Mouse (Mus musculus) ES-E14 (cell line): Measurements from ENCODE around the gene Alkbh2. TPM values are rescaled to one million over a fixed set of nuclear protein-coding genes. Genes with fewer than 3 reads are reported as not detected.
A peak's percentile ranks its signal among the peaks of the same experiment; 100 is the strongest.

Experiments
- DNase-seq: peaks from one replicate; pipeline ENCODE4 v3.0.0-alpha.2; 2013; ENCODE audit warnings: low read depth, low spot score
- H3K27ac ChIP-seq: 2 replicates; pipeline ENCODE4 v1.5.1; 2012; ENCODE audit warnings: low read depth, mild to moderate bottlenecking, low read length, moderate library complexity, mixed read lengths; ENCODE audit not compliant: poor library complexity, insufficient read depth, severe bottlenecking
- H3K36me3 ChIP-seq: 2 replicates; pipeline ENCODE4 v1.6.1; 2012; ENCODE audit warnings: mild to moderate bottlenecking, low read length, moderate library complexity, mixed read lengths; ENCODE audit not compliant: control insufficient read depth, poor library complexity, insufficient read depth, severe bottlenecking
- H3K4me1 ChIP-seq, 2 experiments: fragments of 150-350 bp in 1 of 2; sonication (generic) in 1 of 2; 2 replicates each; pipeline ENCODE4 v1.6.1; 2012; ENCODE audit warnings: low read length in 2 of 2, mild to moderate bottlenecking in 1 of 2, mixed read lengths in 1 of 2; ENCODE audit not compliant: control insufficient read depth in 2 of 2, insufficient read depth in 2 of 2, poor library complexity in 1 of 2
- H3K4me3 ChIP-seq, 2 experiments: fragments of 150-350 bp in 1 of 2; sonication (generic) in 1 of 2; 2 replicates each; pipeline ENCODE4 v1.5.1; 2012; ENCODE audit warnings: low read length in 2 of 2, low read depth in 1 of 2, mild to moderate bottlenecking in 1 of 2, mixed read lengths in 1 of 2; ENCODE audit not compliant: insufficient read depth in 1 of 2, poor library complexity in 1 of 2, severe bottlenecking in 1 of 2
- H3K9ac ChIP-seq: 2 replicates; pipeline ENCODE4 v1.6.1; 2012; ENCODE audit warnings: low read depth, mild to moderate bottlenecking, low read length, mixed read lengths; ENCODE audit not compliant: poor library complexity, insufficient read depth, severe bottlenecking
- H3K9me3 ChIP-seq: fragments of 150-350 bp; sonication (generic); 2 replicates; pipeline ENCODE4 v1.6.1; 2012; ENCODE audit warnings: low read depth, mild to moderate bottlenecking, low read length; ENCODE audit not compliant: control insufficient read depth, insufficient read depth
- CHD2 ChIP-seq: IDR thresholded peaks from 2 replicates; pipeline ENCODE4 v1.6.1; 2014; ENCODE audit warnings: mild to moderate bottlenecking, low read depth, low read length, inconsistent platforms
- HCFC1 ChIP-seq: IDR thresholded peaks from 2 replicates; pipeline ENCODE4 v1.6.1; 2012; ENCODE audit warnings: low read length, inconsistent platforms, borderline replicate concordance; ENCODE audit not compliant: insufficient read depth
- MAFK ChIP-seq: IDR thresholded peaks from 2 replicates; pipeline ENCODE4 v1.6.1; 2014; ENCODE audit warnings: mild to moderate bottlenecking, low read depth, low read length, inconsistent platforms; ENCODE audit not compliant: insufficient read depth
- ZC3H11A ChIP-seq: IDR thresholded peaks from 2 replicates; pipeline ENCODE4 v1.6.1; 2012; ENCODE audit warnings: low read depth, mild to moderate bottlenecking, inconsistent platforms, low read length, borderline replicate concordance
- ZNF384 ChIP-seq: IDR thresholded peaks from 2 replicates; pipeline ENCODE4 v1.6.1; 2012; ENCODE audit warnings: low read depth, low read length, inconsistent platforms
- in situ Hi-C, 2 experiments: fragments of 600-800 bp; cut with MboI; formaldehyde crosslinking; loops; one replicate each; pipeline ENCODE4 v1.15.1; 2025; ENCODE audit warnings: low sequenced_read_pairs in 2 of 2, inconsistent platforms in 1 of 2; ENCODE audit not compliant: unreplicated experiment in 2 of 2
- total RNA-seq: library from RNA; depleted of rRNA; stranded (reverse); fragments of 300-350 nt; gene quantifications from 2 replicates; pipeline ENCODE4 v1.2.3, GENCODE M21; 2012

Gene Alkbh2
- total RNA-seq, 1 experiment = 26.7 TPM

GRCm38 (mm10) chr5:114129550-114130210, 1.7 kb upstream of the Alkbh2 start:
- in situ Hi-C loops = no loop called here
- peak overlapping the region; percentile 73; the same call in 1 of the 2 replicates for H3K9ac ChIP-seq

GRCm38 (mm10) chr5:114126499-114127244, 1.3 kb downstream of the Alkbh2 start:
- peak overlapping the region; percentile 92 for H3K27ac ChIP-seq
- peaks cover 35% of the 10 kb centered on the region for H3K36me3 ChIP-seq
- TF ChIP-seq CHD2 (no peak), MAFK (peak; percentile 62)
- H3K9ac ChIP-seq = peak overlapping the region; percentile 87; the same call in 1 of the 2 replicates
- DNase-seq = no peak
- H3K4me1 ChIP-seq = peaks cover 2 to 26% of the 10 kb centered on the region in 2 experiments; a peak in 3 of 4 replicates
- no peaks in the 10 kb centered on the region for H3K9me3 ChIP-seq
- in situ Hi-C loops = no loop called here
- peak overlapping the region; percentile 81 to 94 for H3K4me3 ChIP-seq

More at GRCm38 (mm10) chr5:114129550-114130210, 1.7 kb upstream of the Alkbh2 start:
- Histone ChIP-seq H3K9me3 (no peaks in the 10 kb centered on the region), H3K4me1 (peaks cover 4 to 23% of the 10 kb centered on the region in 2 experiments), H3K4me3 (peak overlapping the region; percentile 84 to 91), H3K36me3 (peaks cover 27% of the 10 kb centered on the region), H3K27ac (no peak overlapping the region; the same call in 1 of the 2 replicates)
- TF ChIP-seq ZC3H11A = no peak
- TF ChIP-seq ZNF384 = peak; percentile 60
- TF ChIP-seq MAFK = no peak
- no peak for TF ChIP-seq CHD2
- DNase-seq = no peak

- Histone ChIP-seq H3K9me3 (no peaks in the 10 kb centered on the region), H3K4me1 (peaks cover 2 to 24% of the 10 kb centered on the region in 2 experiments; a peak in 3 of 4 replicates), H3K4me3 (no peak overlapping the region), H3K27ac (peak overlapping the region; percentile 92; the same call in 1 of the 2 replicates), H3K9ac (peak overlapping the region; percentile 15; the same call in 1 of the 2 replicates), H3K36me3 (peaks cover 42% of the 10 kb centered on the region)
- DNase-seq = no peak
- in situ Hi-C loops = no loop called here
- TF ChIP-seq ZC3H11A = no peak
- no peak for TF ChIP-seq MAFK
- TF ChIP-seq CHD2 = no peak
- TF ChIP-seq HCFC1 = no peak
- TF ChIP-seq ZNF384 = no peak
Measured at GRCm38 (mm10) chr5:114126008-114126407, 2.0 kb downstream of the Alkbh2 start.

GRCm38 (mm10) chr5:114119806-114120205, 8.2 kb downstream of the Alkbh2 start:
- Histone ChIP-seq H3K9ac (no peak overlapping the region), H3K36me3 (peaks cover 42% of the 10 kb centered on the region), H3K4me1 (peaks cover 0 to 27% of the 10 kb centered on the region in 2 experiments; a peak in 2 of 4 replicates), H3K27ac (no peak overlapping the region), H3K9me3 (no peaks in the 10 kb centered on the region), H3K4me3 (no peak overlapping the region)
- TF ChIP-seq MAFK (no peak), ZNF384 (no peak), CHD2 (no peak), ZC3H11A (no peak), HCFC1 (no peak)
- in situ Hi-C loops = no loop called here
- no peak for DNase-seq
